Comparison of ENCODE assay signal across 15 mouse cellular contexts in genomic region chr17:28942101-28942500, GRCm38 (mm10). TPM values are rescaled to one million over a fixed set of nuclear protein-coding genes. Genes with fewer than 3 reads are reported as not detected.
A peak's percentile ranks its signal among the peaks of the same experiment; 100 is the strongest.
DNase-seq lines count a peak whose midpoint lies in the region; ATAC-seq and TF ChIP-seq lines count a peak whose summit lies in the region.
"Had no signal": no experiment of that assay in that cellular context is flagged by ENCODE, and none has a peak within 500 bp of the region (broad histone marks: within the 10 kb centered on the region; RNA-seq: fewer than 3 reads in every experiment).

No protein-coding gene starts in this region.

- H3K4me1 ChIP-seq in heart, embryonic 11.5 days (ENCODE audit: control insufficient read depth, insufficient read depth, low read length) = no peaks in the 10 kb centered on the region
- H3K4me1 ChIP-seq in ES-E14 (ENCODE audit: control insufficient read depth in 2 of 2, insufficient read depth in 2 of 2, low read length in 2 of 2, poor library complexity in 1 of 2) = peaks cover 0 to 4% of the 10 kb centered on the region in 2 experiments; a peak in 2 of 4 replicates
- H3K4me1 ChIP-seq in liver, embryonic 11.5 days (replicated peaks; ENCODE audit: control insufficient read depth, insufficient read depth, low read length) = no peaks in the 10 kb centered on the region
- H3K4me1 ChIP-seq: neural tube, embryonic 12.5 days had no signal

- H3K9me3 ChIP-seq in heart, embryonic 11.5 days (replicated peaks; ENCODE audit: control insufficient read depth, low read length) = no peaks in the 10 kb centered on the region
- peaks cover under 1% of the 10 kb centered on the region; the same call in 1 of the 2 replicates for H3K9me3 ChIP-seq in ES-E14 (ENCODE audit: control insufficient read depth, insufficient read depth, low read depth, low read length)
- no peaks in the 10 kb centered on the region for H3K9me3 ChIP-seq in liver, embryonic 11.5 days (ENCODE audit: control insufficient read depth, low read length)
- H3K9me3 ChIP-seq: neural tube, embryonic 12.5 days had no signal

- in situ Hi-C loops in ES-E14 (cut with MboI; ENCODE audit: low sequenced_read_pairs in 2 of 2, unreplicated experiment in 2 of 2) = no loop called here

- no peak overlapping the region; the same call in 1 of the 2 replicates for H3K4me2 ChIP-seq in heart, embryonic 11.5 days
- no peak overlapping the region for H3K4me2 ChIP-seq in liver, embryonic 11.5 days
- H3K4me2 ChIP-seq: neural tube, embryonic 12.5 days had no signal

- H3K27ac ChIP-seq in heart, embryonic 11.5 days (ENCODE audit: low read depth, low read length) = no peak overlapping the region
- peak overlapping the region; percentile 24; the same call in 1 of the 2 replicates for H3K27ac ChIP-seq in ES-E14 (ENCODE audit: insufficient read depth, low read depth, low read length, poor library complexity, severe bottlenecking)
- H3K27ac ChIP-seq in liver, embryonic 11.5 days (ENCODE audit: low read depth, low read length) = no peak overlapping the region
- H3K27ac ChIP-seq: macrophage; neural tube, embryonic 12.5 days had no signal

- DNase-seq in heart, adult 9 months (ENCODE audit: low spot score in 2 of 2) = no peak
- DNase-seq in ES-E14 (ENCODE audit: low read depth, low spot score) = peak; percentile 80
- no peak for DNase-seq in liver, embryonic 11.5 days (ENCODE audit: low spot score)
- DNase-seq in urinary bladder, adult 18-20 months (ENCODE audit: low spot score in 2 of 2) = no peak
- DNase-seq in layer of hippocampus, postnatal 25 days (ENCODE audit: extremely low spot score in 1 of 2, low spot score in 1 of 2) = no peak
- DNase-seq: adrenal gland, adult 8-10 months; embryo, embryonic 11 days; kidney, adult 8-10 months had no signal

- no peak overlapping the region for H3K9ac ChIP-seq in heart, embryonic 11.5 days (ENCODE audit: low read depth, low read length)
- H3K9ac ChIP-seq in ES-E14 (ENCODE audit: insufficient read depth, low read depth, low read length, poor library complexity, severe bottlenecking) = peak overlapping the region; percentile 28; the same call in 1 of the 2 replicates
- 0 out of 2 replicates have a peak overlapping the region, but pooled peaks have one; percentile 32 for H3K9ac ChIP-seq in liver, embryonic 11.5 days (ENCODE audit: low read depth, low read length)
- H3K9ac ChIP-seq: neural tube, embryonic 12.5 days had no signal

- ATAC-seq in heart, embryonic 11.5 days (replicated peaks; ENCODE audit: insufficient number of reproducible peaks, low FRiP score, low TSS enrichment) = peak; percentile 67
- ATAC-seq in liver, embryonic 11.5 days (replicated peaks; ENCODE audit: low FRiP score) = peak; percentile 68
- ATAC-seq in monocyte, adult 5-6 weeks (replicated peaks; ENCODE audit: insufficient number of reproducible peaks, low FRiP score, low TSS enrichment, poor library complexity, severe bottlenecking) = 0 out of 2 replicates have a peak, but pooled peaks have one; percentile 47
- no peak for ATAC-seq in cerebellum, adult (ENCODE audit: insufficient number of reproducible peaks, low FRiP score, low TSS enrichment)

- 73% methylated on average over 10 of the region's 11 CpGs for WGBS in heart, embryonic 11.5 days (ENCODE audit: insufficient replicate concordance)
- 67% methylated on average over 10 of the region's 11 CpGs for WGBS in liver, embryonic 11.5 days

- no peaks in the 10 kb centered on the region for H3K27me3 ChIP-seq in heart, embryonic 11.5 days (ENCODE audit: control insufficient read depth, insufficient read depth, low read length)
- H3K27me3 ChIP-seq in liver, embryonic 11.5 days (replicated peaks; ENCODE audit: control insufficient read depth, insufficient read depth, low read length) = no peaks in the 10 kb centered on the region
- H3K27me3 ChIP-seq: neural tube, embryonic 12.5 days had no signal

- no peaks in the 10 kb centered on the region for H3K36me3 ChIP-seq in heart, embryonic 11.5 days (ENCODE audit: control insufficient read depth, insufficient read depth, low read length)
- H3K36me3 ChIP-seq in ES-E14 (ENCODE audit: control insufficient read depth, insufficient read depth, low read length, poor library complexity, severe bottlenecking) = no peaks in the 10 kb centered on the region
- H3K36me3 ChIP-seq in liver, embryonic 11.5 days (ENCODE audit: control insufficient read depth, insufficient read depth, low read length) = no peaks in the 10 kb centered on the region
- H3K36me3 ChIP-seq: neural tube, embryonic 12.5 days had no signal

- no peak overlapping the region for H3K4me3 ChIP-seq in heart, embryonic 11.5 days (ENCODE audit: low read depth, low read length)
- peak overlapping the region in 1 of 2 experiments; percentile 25; a peak in 2 of 4 replicates for H3K4me3 ChIP-seq in ES-E14 (ENCODE audit: insufficient read depth in 1 of 2, low read depth in 1 of 2, low read length in 2 of 2, poor library complexity in 1 of 2, severe bottlenecking in 1 of 2)
- no peak overlapping the region for H3K4me3 ChIP-seq in liver, embryonic 11.5 days (ENCODE audit: low read depth, low read length)
- H3K4me3 ChIP-seq: neural tube, embryonic 12.5 days had no signal

TF ChIP-seq in ES-E14, 5 proteins besides CTCF, POLR2A, EP300 and RAD21:
- TF ChIP-seq ZNF384 (IDR thresholded peaks at IDR 0.05; ENCODE audit: low read depth, low read length) (peak; percentile 68; the same call in 1 of the 2 replicates), HCFC1 (IDR thresholded peaks at IDR 0.05; ENCODE audit: borderline replicate concordance, insufficient read depth, low read length) (no peak), MAFK (IDR thresholded peaks at IDR 0.05; ENCODE audit: insufficient read depth, low read depth, low read length) (no peak), CHD2 (IDR thresholded peaks at IDR 0.05; ENCODE audit: low read depth, low read length) (no peak), ZC3H11A (IDR thresholded peaks at IDR 0.05; ENCODE audit: borderline replicate concordance, low read depth, low read length) (no peak)

RNA-seq across cellular contexts. Expression of gene Pxt1, which starts 1.5 kb away (rescaled TPM):
- polyA plus RNA-seq in heart, embryonic 11.5 days (2014; fragmentation: Nextera tagmentation; extraction: Ambion mirVana) = 0.21 TPM in 1 of 2 replicates, not detected in the other
- total RNA-seq in ES-E14 (2012; rRNA removed) = 0.36 and 1.4 TPM in 2 replicates
- polyA plus RNA-seq in liver, embryonic 11.5 days (2014; fragmentation: Nextera tagmentation; extraction: Ambion mirVana) = 0.30 and 0.92 TPM in 2 replicates
- total RNA-seq in monocyte, adult 5-6 weeks (2017) = not detected in 3 replicates
- not detected for total RNA-seq in layer of hippocampus, postnatal 25 days (2021)
- total RNA-seq: adrenal gland, adult 8-10 months; left cerebral cortex, adult 8-10 months had no signal
- polyA plus RNA-seq: heart, postnatal 0 days; macrophage; neural tube, embryonic 12.5 days had no signal

RNA-seq across cellular contexts. Expression of gene Kctd20, which starts 9.6 kb away (rescaled TPM):
- polyA plus RNA-seq in heart, embryonic 11.5 days (2014; fragmentation: Nextera tagmentation; extraction: Ambion mirVana) = 60.0 and 69.6 TPM in 2 replicates
- 39.6 and 46.9 TPM in 2 replicates for total RNA-seq in ES-E14 (2012; rRNA removed)
- 75.2 and 89.2 TPM in 2 replicates for polyA plus RNA-seq in liver, embryonic 11.5 days (2014; fragmentation: Nextera tagmentation; extraction: Ambion mirVana)
- total RNA-seq in monocyte, adult 5-6 weeks (2017) = 67.0 to 103 TPM (median 95.1 TPM) in 3 replicates
- total RNA-seq in layer of hippocampus, postnatal 25 days (2021) = 10 to 100 TPM; 67.1 to 75.4 TPM

RNA-seq across cellular contexts. Expression of gene 4930539E08Rik, which starts 27.0 kb away (rescaled TPM):
- polyA plus RNA-seq in heart, embryonic 11.5 days (2014; fragmentation: Nextera tagmentation; extraction: Ambion mirVana) = 0.06 TPM in 1 of 2 replicates, not detected in the other
- total RNA-seq in ES-E14 (2012; rRNA removed) = 1.2 and 1.4 TPM in 2 replicates
- 0.08 and 0.48 TPM in 2 replicates for polyA plus RNA-seq in liver, embryonic 11.5 days (2014; fragmentation: Nextera tagmentation; extraction: Ambion mirVana)
- 0.38 to 0.78 TPM in 2 of 3 replicates, not detected in the other for total RNA-seq in monocyte, adult 5-6 weeks (2017)
- 1 to 10 TPM; 3.1 to 3.9 TPM for total RNA-seq in layer of hippocampus, postnatal 25 days (2021)
